Mouse (Mus musculus): ENCODE data around the gene Rab3b. TPM values are rescaled to one million over a fixed set of nuclear protein-coding genes. Genes with fewer than 3 reads are reported as not detected.

The Rab3b gene
- polyA plus RNA-seq, 1 experiment from 2014 or later, result 16.6 TPM

DNA sequence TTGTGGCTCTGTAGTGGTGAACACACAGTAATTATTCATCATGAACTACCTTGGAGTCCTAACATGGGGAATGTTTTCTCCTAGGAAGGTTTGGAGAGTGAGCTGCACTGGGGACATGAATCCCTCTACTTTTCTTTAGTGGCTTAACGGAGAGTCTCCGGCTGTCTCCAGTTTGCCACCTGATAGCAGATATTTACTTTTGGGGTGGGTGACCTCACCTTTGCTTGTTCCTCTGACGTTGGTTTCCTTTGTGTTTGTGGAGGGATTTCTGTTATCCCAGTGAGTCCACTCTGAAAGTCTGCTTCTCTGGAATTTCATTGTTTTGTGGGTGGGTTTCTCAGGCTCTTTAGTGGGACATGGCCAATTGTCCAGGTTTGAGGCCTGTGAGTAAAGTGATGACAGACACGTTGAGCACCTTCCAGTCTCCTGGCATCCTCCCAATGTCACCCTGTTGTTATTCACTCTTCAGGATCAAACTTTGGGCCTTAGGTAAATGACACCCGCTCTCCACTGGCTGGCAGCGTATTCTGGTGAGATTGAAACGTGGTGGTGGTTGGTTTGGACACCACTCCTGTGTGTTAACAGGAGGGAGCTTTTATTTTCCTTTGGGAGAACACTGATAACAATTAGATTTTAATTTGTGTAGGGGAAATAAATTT lies 36.8 kb upstream of the Rab3b start:
- Histone ChIP-seq H3K4me1 (ENCODE audit: control insufficient read depth, insufficient read depth, low read length) (0 out of 2 replicates have a peak, but pooled peaks cover 3% of the 10 kb centered on the region), H3K27me3 (ENCODE audit: control insufficient read depth, insufficient read depth, low read length) (no peaks in the 10 kb centered on the region), H3K9ac (ENCODE audit: low read depth, low read length) (no peak overlapping the region), H3K4me3 (ENCODE audit: low read length) (no peak overlapping the region), H3K27ac (ENCODE audit: low read depth, low read length) (no peak overlapping the region), H3K9me3 (ENCODE audit: control insufficient read depth, low read length) (no peaks in the 10 kb centered on the region), H3K36me3 (ENCODE audit: control insufficient read depth, insufficient read depth, low read length) (no peaks in the 10 kb centered on the region), H3K4me2 (replicated peaks; ENCODE audit: low read depth, low read length) (no peak overlapping the region)
- no peak for ATAC-seq (ENCODE audit: low FRiP score, low TSS enrichment)
- WGBS, result 92% methylated on average over 7 of the region's 7 CpGs

DNA sequence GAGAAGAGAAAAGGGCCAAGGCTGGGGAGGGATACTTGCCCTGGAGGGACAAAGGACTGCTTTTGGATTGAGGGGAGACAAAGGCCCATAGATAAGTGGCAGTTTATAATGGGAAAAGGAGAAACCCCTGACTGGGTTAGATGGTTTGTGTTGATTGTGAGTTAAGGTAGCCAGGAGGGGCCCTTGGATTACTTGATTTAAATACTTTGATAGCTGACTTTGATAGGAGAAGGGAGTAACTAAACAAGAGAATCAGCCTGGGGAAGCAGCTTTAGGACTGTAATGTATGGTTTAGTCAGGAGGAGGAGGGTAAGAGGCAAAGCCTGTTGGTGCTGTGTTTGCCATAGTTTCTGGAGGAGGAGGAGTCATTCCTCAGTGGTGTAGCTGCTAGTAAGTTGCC lies 35.5 kb upstream of the Rab3b start:
- no peak for ATAC-seq (ENCODE audit: low FRiP score, low TSS enrichment)

DNA sequence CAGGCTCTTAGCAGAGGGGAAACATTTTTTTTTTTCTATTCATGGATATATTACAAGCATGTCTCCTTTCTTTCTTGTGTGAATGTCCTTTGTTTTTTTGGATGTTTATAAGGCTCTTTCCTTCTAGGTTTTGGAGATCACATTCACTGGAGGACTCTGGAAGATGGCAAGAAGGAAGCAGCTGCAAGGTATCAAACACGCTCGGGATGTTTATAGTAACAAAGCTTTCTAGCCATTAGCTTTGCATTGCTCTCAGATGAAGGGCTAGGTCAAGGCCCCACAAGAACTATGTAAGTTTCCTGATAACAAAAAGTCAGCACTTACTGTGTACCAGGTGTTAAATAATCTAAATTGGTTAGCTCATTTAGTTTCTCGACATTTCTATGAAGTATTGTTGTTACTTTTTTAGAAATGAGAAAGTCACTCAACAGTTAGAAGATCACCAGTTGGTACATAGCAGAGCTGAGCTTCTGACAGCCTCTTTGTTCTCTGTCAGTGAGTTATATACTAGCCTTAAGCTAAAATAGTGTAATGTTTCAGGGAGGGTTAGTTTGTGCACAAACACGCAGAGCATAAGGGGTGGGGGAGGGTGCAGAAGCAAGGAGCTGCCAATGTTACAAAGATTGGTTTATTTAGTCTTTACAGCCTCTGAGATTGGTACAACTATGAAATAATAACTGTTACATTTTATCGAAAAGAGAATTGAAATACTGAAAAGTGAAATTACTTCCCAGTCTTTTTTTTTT lies 32.9 kb upstream of the Rab3b start:
- no peak overlapping the region for H3K9ac ChIP-seq (ENCODE audit: low read depth, low read length)
- H3K27ac ChIP-seq (ENCODE audit: low read depth, low read length), result no peak overlapping the region; the same call in 1 of the 2 replicates
- no peak overlapping the region for H3K4me2 ChIP-seq (replicated peaks; ENCODE audit: low read depth, low read length)
- 55% methylated on average over 5 of the region's 5 CpGs for WGBS
- H3K27me3 ChIP-seq (ENCODE audit: control insufficient read depth, insufficient read depth, low read length), result no peaks in the 10 kb centered on the region
- no peak overlapping the region for H3K4me3 ChIP-seq (ENCODE audit: low read length)
- H3K4me1 ChIP-seq (ENCODE audit: control insufficient read depth, insufficient read depth, low read length), result peaks cover 11% of the 10 kb centered on the region; the same call in 1 of the 2 replicates
- H3K9me3 ChIP-seq (ENCODE audit: control insufficient read depth, low read length), result no peaks in the 10 kb centered on the region
- no peak for ATAC-seq (ENCODE audit: low FRiP score, low TSS enrichment)
- peaks cover 13% of the 10 kb centered on the region; the same call in 1 of the 2 replicates for H3K36me3 ChIP-seq (ENCODE audit: control insufficient read depth, insufficient read depth, low read length)

More for the DNA sequence above, 35.5 kb upstream of the Rab3b start:
- Histone ChIP-seq H3K4me2 (replicated peaks; ENCODE audit: low read depth, low read length) (no peak overlapping the region), H3K36me3 (ENCODE audit: control insufficient read depth, insufficient read depth, low read length) (no peaks in the 10 kb centered on the region), H3K9me3 (ENCODE audit: control insufficient read depth, low read length) (no peaks in the 10 kb centered on the region), H3K9ac (ENCODE audit: low read depth, low read length) (no peak overlapping the region), H3K4me1 (ENCODE audit: control insufficient read depth, insufficient read depth, low read length) (no peaks in the 10 kb centered on the region), H3K27me3 (ENCODE audit: control insufficient read depth, insufficient read depth, low read length) (no peaks in the 10 kb centered on the region), H3K27ac (ENCODE audit: low read depth, low read length) (no peak overlapping the region), H3K4me3 (ENCODE audit: low read length) (no peak overlapping the region)

DNA sequence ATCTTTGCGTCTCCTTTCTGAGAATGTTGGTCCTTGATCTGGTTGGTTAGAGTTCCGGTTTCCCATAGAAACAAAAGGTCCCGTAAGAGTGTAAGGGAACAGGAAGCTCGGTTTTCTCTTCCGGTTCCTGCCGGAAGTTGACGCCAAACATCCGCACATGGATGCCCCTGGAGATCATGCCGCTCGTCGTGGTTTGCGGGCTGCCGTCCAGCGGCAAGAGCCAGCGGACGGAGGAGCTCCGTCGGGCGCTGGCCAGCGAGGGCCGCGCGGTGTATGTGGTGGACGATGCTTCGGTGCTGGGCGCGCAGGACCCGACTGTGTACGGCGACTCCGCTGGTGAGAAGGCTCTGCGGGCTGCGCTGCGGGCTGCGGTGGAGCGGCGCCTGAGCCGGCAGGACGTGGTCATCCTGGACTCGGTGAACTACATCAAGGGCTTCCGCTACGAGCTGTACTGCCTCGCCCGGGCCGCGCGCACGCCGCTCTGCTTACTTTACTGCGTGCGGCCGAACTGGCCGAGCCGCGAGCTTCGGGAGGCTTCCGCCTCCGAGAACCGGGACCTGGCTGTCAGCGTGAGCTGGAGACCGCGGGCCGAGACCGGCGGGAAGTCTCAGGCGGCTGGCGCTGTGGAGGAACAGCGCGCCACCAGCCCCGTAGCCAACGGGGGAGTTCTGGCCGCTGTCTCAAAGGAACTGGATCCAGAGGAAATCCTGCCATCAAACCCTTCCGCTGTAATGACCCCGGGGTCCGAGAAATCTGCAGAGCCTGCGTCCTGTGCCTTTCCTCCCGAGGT lies 31.0 kb upstream of the Rab3b start, which contains the start of gene Kti12:
TSS of gene Kti12 (plus strand) at position 71 of the 790 bp plus-strand sequence.
- peak within 1 kb of the TSS; percentile 94 for H3K4me3 ChIP-seq (ENCODE audit: low read length)
- under 1% methylated on average over 77 of the region's 77 CpGs for WGBS
- H3K9me3 ChIP-seq (ENCODE audit: control insufficient read depth, low read length), result no peaks in the 10 kb centered on the region
- H3K27me3 ChIP-seq (ENCODE audit: control insufficient read depth, insufficient read depth, low read length), result no peaks in the 10 kb centered on the region
- peak within 1 kb of the TSS; percentile 72 for H3K9ac ChIP-seq (ENCODE audit: low read depth, low read length)
- H3K4me1 ChIP-seq (ENCODE audit: control insufficient read depth, insufficient read depth, low read length), result peaks cover 11% of the 10 kb centered on the region; the same call in 1 of the 2 replicates
- H3K4me2 ChIP-seq (replicated peaks; ENCODE audit: low read depth, low read length), result peak within 1 kb of the TSS; percentile 87
- H3K36me3 ChIP-seq (ENCODE audit: control insufficient read depth, insufficient read depth, low read length), result peaks cover 13% of the 10 kb centered on the region; the same call in 1 of the 2 replicates
- ATAC-seq (ENCODE audit: low FRiP score, low TSS enrichment), result peak; percentile 86
- peak within 1 kb of the TSS; percentile 94 for H3K27ac ChIP-seq (ENCODE audit: low read depth, low read length)

DNA sequence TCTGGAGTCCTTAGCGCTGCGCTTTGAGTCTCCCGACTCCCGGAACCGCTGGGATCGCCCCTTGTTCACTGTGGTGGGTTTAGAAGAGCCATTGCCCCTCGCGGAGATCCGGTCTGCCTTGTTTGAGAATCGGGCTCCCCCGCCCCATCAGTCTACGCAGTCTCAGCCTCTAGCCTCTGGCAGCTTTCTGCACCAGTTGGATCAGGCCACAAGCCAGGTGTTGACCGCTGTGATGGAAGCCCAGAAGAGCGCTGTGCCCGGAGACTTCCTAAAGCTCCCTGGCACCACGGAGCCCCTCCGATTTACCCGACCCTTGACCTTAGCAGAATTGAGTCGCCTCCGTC lies 30.4 kb upstream of the Rab3b start, which contains the start of gene A730015C16Rik:
TSS of gene A730015C16Rik (minus strand) at position 115 of the 344 bp plus-strand sequence.
- Histone ChIP-seq H3K27ac (ENCODE audit: low read depth, low read length) (peak within 1 kb of the TSS; percentile 94), H3K4me2 (replicated peaks; ENCODE audit: low read depth, low read length) (peak within 1 kb of the TSS; percentile 87), H3K4me3 (ENCODE audit: low read length) (peak within 1 kb of the TSS; percentile 94), H3K9me3 (ENCODE audit: control insufficient read depth, low read length) (no peaks in the 10 kb centered on the region), H3K4me1 (ENCODE audit: control insufficient read depth, insufficient read depth, low read length) (peaks cover 11% of the 10 kb centered on the region; the same call in 1 of the 2 replicates), H3K27me3 (ENCODE audit: control insufficient read depth, insufficient read depth, low read length) (no peaks in the 10 kb centered on the region), H3K9ac (ENCODE audit: low read depth, low read length) (peak within 1 kb of the TSS; percentile 72), H3K36me3 (ENCODE audit: control insufficient read depth, insufficient read depth, low read length) (peaks cover 13% of the 10 kb centered on the region; the same call in 1 of the 2 replicates)
- WGBS, result 6% methylated on average over 20 of the region's 20 CpGs
- peak; percentile 29 for ATAC-seq (ENCODE audit: low FRiP score, low TSS enrichment)

DNA sequence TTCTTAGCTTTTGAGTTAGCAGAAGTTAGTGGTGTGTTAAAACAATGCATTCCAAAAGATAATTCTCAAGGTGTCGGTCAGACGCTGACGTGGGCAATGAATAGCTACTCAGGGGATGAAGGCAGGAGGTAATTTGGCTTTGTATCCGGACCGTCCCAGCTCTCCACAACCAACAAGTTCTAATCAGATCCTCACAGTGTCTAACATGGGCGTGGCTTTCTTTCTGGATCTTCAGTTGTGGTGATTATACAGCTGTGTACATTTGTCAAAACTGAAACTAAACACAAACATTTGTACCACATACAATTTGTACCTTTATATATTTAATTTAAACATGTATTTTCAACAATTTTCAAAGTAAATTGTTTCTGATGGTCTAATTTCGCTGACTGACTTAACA lies 12.1 kb upstream of the Rab3b start:
- no peak overlapping the region for H3K4me2 ChIP-seq (replicated peaks; ENCODE audit: low read depth, low read length)
- no peaks in the 10 kb centered on the region for H3K9me3 ChIP-seq (ENCODE audit: control insufficient read depth, low read length)
- no peak overlapping the region for H3K4me3 ChIP-seq (ENCODE audit: low read length)
- no peaks in the 10 kb centered on the region for H3K27me3 ChIP-seq (ENCODE audit: control insufficient read depth, insufficient read depth, low read length)
- no peak for ATAC-seq (ENCODE audit: low FRiP score, low TSS enrichment)
- H3K27ac ChIP-seq (ENCODE audit: low read depth, low read length), result no peak overlapping the region
- no peaks in the 10 kb centered on the region for H3K4me1 ChIP-seq (ENCODE audit: control insufficient read depth, insufficient read depth, low read length)
- 85% methylated on average over 7 of the region's 7 CpGs for WGBS
- peaks cover 18% of the 10 kb centered on the region for H3K36me3 ChIP-seq (ENCODE audit: control insufficient read depth, insufficient read depth, low read length)
- H3K9ac ChIP-seq (ENCODE audit: low read depth, low read length), result no peak overlapping the region

DNA sequence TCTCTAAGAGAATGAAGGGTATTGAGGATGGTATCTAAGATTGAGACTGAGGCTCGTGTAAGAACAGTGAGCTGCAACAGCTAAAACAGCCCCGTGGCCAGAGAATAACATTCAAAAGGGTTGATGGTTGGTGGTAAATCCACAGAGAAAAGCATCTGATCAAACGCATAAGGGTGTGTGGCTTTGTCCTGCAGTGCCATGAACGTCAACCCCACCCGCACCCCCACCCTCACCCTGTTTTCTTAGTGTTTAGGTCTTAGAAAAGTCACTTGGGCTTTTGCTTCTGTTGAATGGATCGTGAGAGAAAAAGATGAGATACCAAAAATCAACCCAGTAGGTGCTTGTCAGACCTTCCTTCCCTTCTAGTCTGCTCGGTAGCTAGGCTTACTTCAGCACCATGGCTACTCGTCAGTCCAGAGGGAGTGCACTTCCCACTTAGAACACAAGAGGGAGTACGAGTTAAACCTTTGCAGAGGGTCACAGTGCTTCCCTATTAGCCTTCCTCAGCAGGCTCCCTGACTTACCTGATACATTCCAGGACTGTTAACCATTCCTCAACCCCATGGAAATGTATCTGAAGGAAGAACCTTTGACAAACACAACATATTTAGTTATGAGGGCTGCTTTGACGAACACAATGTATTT lies 9.0 kb upstream of the Rab3b start:
- no peak overlapping the region for H3K4me2 ChIP-seq (replicated peaks; ENCODE audit: low read depth, low read length)
- ATAC-seq (ENCODE audit: low FRiP score, low TSS enrichment), result peak; percentile 66; the same call in 1 of the 2 replicates

DNA sequence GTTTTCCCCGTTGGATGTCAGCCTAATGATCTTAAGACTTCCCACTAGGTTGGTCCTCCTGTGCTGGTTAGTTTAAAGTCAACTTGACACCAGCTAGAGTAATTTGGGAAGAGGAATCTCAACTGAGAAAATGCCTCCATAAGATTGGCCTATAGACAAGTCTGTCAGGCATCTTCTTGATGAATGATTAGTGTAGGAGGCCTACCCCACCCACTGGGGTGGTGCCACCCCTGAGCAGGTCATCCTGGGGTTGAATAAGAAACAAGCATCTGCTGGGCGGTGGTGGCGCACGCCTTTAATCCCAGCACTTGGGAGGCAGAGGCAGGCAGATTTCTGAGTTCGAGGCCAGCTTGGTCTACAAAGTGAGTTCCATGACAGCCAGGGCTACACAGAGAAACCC lies 5.1 kb upstream of the Rab3b start:
- 92% methylated on average over 5 of the region's 5 CpGs for WGBS

More for the DNA sequence above, 9.0 kb upstream of the Rab3b start:
- Histone ChIP-seq H3K27ac (ENCODE audit: low read depth, low read length) (no peak overlapping the region), H3K4me1 (ENCODE audit: control insufficient read depth, insufficient read depth, low read length) (no peaks in the 10 kb centered on the region), H3K36me3 (ENCODE audit: control insufficient read depth, insufficient read depth, low read length) (no peaks in the 10 kb centered on the region), H3K9ac (ENCODE audit: low read depth, low read length) (no peak overlapping the region), H3K27me3 (ENCODE audit: control insufficient read depth, insufficient read depth, low read length) (no peaks in the 10 kb centered on the region), H3K4me3 (ENCODE audit: low read length) (no peak overlapping the region), H3K9me3 (ENCODE audit: control insufficient read depth, low read length) (no peaks in the 10 kb centered on the region)
- WGBS, result 39% methylated on average over 10 of the region's 10 CpGs

More for the DNA sequence above, 5.1 kb upstream of the Rab3b start:
- Histone ChIP-seq H3K9ac (ENCODE audit: low read depth, low read length) (no peak overlapping the region), H3K4me1 (ENCODE audit: control insufficient read depth, insufficient read depth, low read length) (no peaks in the 10 kb centered on the region), H3K36me3 (ENCODE audit: control insufficient read depth, insufficient read depth, low read length) (no peaks in the 10 kb centered on the region), H3K27me3 (ENCODE audit: control insufficient read depth, insufficient read depth, low read length) (no peaks in the 10 kb centered on the region), H3K9me3 (ENCODE audit: control insufficient read depth, low read length) (no peaks in the 10 kb centered on the region), H3K4me3 (ENCODE audit: low read length) (no peak overlapping the region), H3K4me2 (replicated peaks; ENCODE audit: low read depth, low read length) (no peak overlapping the region), H3K27ac (ENCODE audit: low read depth, low read length) (no peak overlapping the region)
- ATAC-seq (ENCODE audit: low FRiP score, low TSS enrichment), result no peak

All from kidney, embryonic 14.5 days (tissue).